Mouse (Mus musculus) MEL (cell line): ENCODE measurements around the gene Gm49336. TPM values are rescaled to one million over a fixed set of nuclear protein-coding genes. Genes with fewer than 3 reads are reported as not detected.

ENCODE experiments used
- DNase-seq: peaks from one replicate; pipeline ENCODE4 v3.0.0; 2011; ENCODE audit warnings: low read depth, low spot score
- H3K27ac ChIP-seq: 2 replicates; pipeline ENCODE4 v1.5.1; 2012; ENCODE audit warnings: low read depth, mild to moderate bottlenecking, control low read depth, low read length, moderate library complexity; ENCODE audit not compliant: control insufficient read depth
- H3K27me3 ChIP-seq, 2 experiments: fragments of 150-350 bp in 1 of 2; sonication (generic) in 1 of 2; 2 replicates each; pipeline ENCODE4 v1.6.1; 2012; ENCODE audit warnings: low read length in 2 of 2, mild to moderate bottlenecking in 2 of 2, improper control_type of control experiment in 1 of 2, moderate library complexity in 1 of 2; ENCODE audit not compliant: insufficient read depth in 2 of 2, control insufficient read depth in 1 of 2
- H3K36me3 ChIP-seq, 2 experiments: 2 replicates each; pipeline ENCODE4 v1.6.1; 2012 to 2014; ENCODE audit warnings: low read length in 2 of 2, improper control_type of control experiment in 1 of 2, inconsistent platforms in 1 of 2, mild to moderate bottlenecking in 1 of 2; ENCODE audit not compliant: insufficient read depth in 2 of 2, control insufficient read depth in 1 of 2
- H3K4me1 ChIP-seq, 2 experiments: fragments of 150-350 bp in 1 of 2; sonication (generic) in 1 of 2; 2 replicates each; pipeline ENCODE4 v1.6.1; 2012; ENCODE audit warnings: low read length in 2 of 2, improper control_type of control experiment in 1 of 2, mild to moderate bottlenecking in 1 of 2; ENCODE audit not compliant: insufficient read depth in 2 of 2, control insufficient read depth in 1 of 2
- H3K4me3 ChIP-seq, 2 experiments: fragments of 150-350 bp in 1 of 2; sonication (generic) in 1 of 2; 2 replicates each; pipeline ENCODE4 v1.5.1; 2012; ENCODE audit warnings: low read depth in 2 of 2, low read length in 2 of 2, mild to moderate bottlenecking in 2 of 2, moderate library complexity in 2 of 2, control low read depth in 1 of 2, improper control_type of control experiment in 1 of 2; ENCODE audit not compliant: control insufficient read depth in 1 of 2, insufficient read depth in 1 of 2
- H3K79me2 ChIP-seq: 2 replicates; pipeline ENCODE4 v1.6.1; 2012; ENCODE audit warnings: mild to moderate bottlenecking, low read length, moderate library complexity; ENCODE audit not compliant: control insufficient read depth, poor library complexity, insufficient read depth
- H3K9ac ChIP-seq: 2 replicates; pipeline ENCODE4 v1.6.1; 2012; ENCODE audit warnings: low read depth, mild to moderate bottlenecking, control low read depth, low read length, moderate library complexity; ENCODE audit not compliant: control insufficient read depth, poor library complexity, severe bottlenecking
- H3K9me3 ChIP-seq: fragments of 150-350 bp; sonication (generic); replicated peaks from 2 replicates; pipeline ENCODE4 v1.6.1; 2012; ENCODE audit warnings: mild to moderate bottlenecking, low read length, improper control_type of control experiment, moderate library complexity; ENCODE audit not compliant: insufficient read depth
- CHD1 ChIP-seq: IDR thresholded peaks from 2 replicates; pipeline ENCODE4 v1.6.1; 2012; ENCODE audit warnings: low read depth, mild to moderate bottlenecking, inconsistent platforms, low read length, improper control_type of control experiment
- CHD2 ChIP-seq: IDR thresholded peaks from 2 replicates; pipeline ENCODE4 v1.6.1; 2011; ENCODE audit warnings: low read length, improper control_type of control experiment
- CTCF ChIP-seq, 3 experiments: IDR thresholded peaks in 2 of 3; conservative IDR thresholded peaks in 1 of 3; 2 replicates each; pipeline ENCODE4 v1.5.1; 2011 to 2012; ENCODE audit warnings: low read length in 3 of 3, low read depth in 2 of 3, mild to moderate bottlenecking in 2 of 3, improper control_type of control experiment in 1 of 3, inconsistent platforms in 1 of 3, mixed read lengths in 1 of 3, moderate library complexity in 1 of 3; ENCODE audit not compliant: control insufficient read depth in 1 of 3, insufficient read depth in 1 of 3, poor library complexity in 1 of 3, severe bottlenecking in 1 of 3
- E2F4 ChIP-seq: IDR thresholded peaks from 2 replicates; pipeline ENCODE4 v1.6.1; 2011; ENCODE audit warnings: low read depth, low read length, improper control_type of control experiment, borderline replicate concordance
- ELF1 ChIP-seq: IDR thresholded peaks from 2 replicates; pipeline ENCODE4 v1.6.1; 2014; ENCODE audit warnings: low read depth, mild to moderate bottlenecking, inconsistent platforms, low read length, improper control_type of control experiment, moderate library complexity
- EP300 ChIP-seq, 2 experiments: IDR thresholded peaks; 2 replicates each; pipeline ENCODE4 v1.6.1; 2011; ENCODE audit warnings: improper control_type of control experiment in 2 of 2, low read length in 2 of 2, low read depth in 1 of 2, mild to moderate bottlenecking in 1 of 2
- ETS1 ChIP-seq: IDR thresholded peaks from 2 replicates; pipeline ENCODE4 v1.6.1; 2012; ENCODE audit warnings: low read depth, mild to moderate bottlenecking, inconsistent platforms, low read length, improper control_type of control experiment, moderate library complexity
- GABPA ChIP-seq: IDR thresholded peaks from 2 replicates; pipeline ENCODE4 v1.6.1; 2012; ENCODE audit warnings: low read depth, mild to moderate bottlenecking, inconsistent platforms, low read length, improper control_type of control experiment, moderate library complexity
- JUND ChIP-seq: IDR thresholded peaks from 2 replicates; pipeline ENCODE4 v1.6.1; 2011; ENCODE audit warnings: low read depth, mild to moderate bottlenecking, improper control_type of control experiment, low read length
- KAT2A ChIP-seq: conservative IDR thresholded peaks from 2 replicates; pipeline ENCODE4 v1.6.1; 2012; ENCODE audit warnings: low read depth, low read length, improper control_type of control experiment, inconsistent platforms
- MAZ ChIP-seq: IDR thresholded peaks from 2 replicates; pipeline ENCODE4 v1.6.1; 2012; ENCODE audit warnings: low read depth, mild to moderate bottlenecking, inconsistent platforms, low read length, improper control_type of control experiment
- MEF2A ChIP-seq: IDR thresholded peaks from 2 replicates; pipeline ENCODE4 v1.6.1; 2014; ENCODE audit warnings: low read depth, mild to moderate bottlenecking, inconsistent platforms, low read length, improper control_type of control experiment; ENCODE audit not compliant: poor library complexity, insufficient replicate concordance, severe bottlenecking; ENCODE audit errors: extremely low read depth
- MXI1 ChIP-seq: IDR thresholded peaks from 2 replicates; pipeline ENCODE4 v1.6.1; 2011; ENCODE audit warnings: mild to moderate bottlenecking, low read depth, low read length, improper control_type of control experiment
- MYC ChIP-seq: IDR thresholded peaks from 2 replicates; pipeline ENCODE4 v1.6.1; 2011; ENCODE audit warnings: low read depth, mild to moderate bottlenecking, low read length, improper control_type of control experiment, moderate library complexity
- NELFE ChIP-seq: IDR thresholded peaks from 2 replicates; pipeline ENCODE4 v1.6.1; 2011; ENCODE audit warnings: low read depth, low read length, improper control_type of control experiment
- POLR2A ChIP-seq, 2 experiments: IDR thresholded peaks; 2 replicates each; pipeline ENCODE4 v1.6.1; 2011 to 2012; ENCODE audit warnings: low read length in 2 of 2, mild to moderate bottlenecking in 2 of 2, control low read depth in 1 of 2, improper control_type of control experiment in 1 of 2, low read depth in 1 of 2, moderate library complexity in 1 of 2; ENCODE audit not compliant: control insufficient read depth in 1 of 2, insufficient read depth in 1 of 2, poor library complexity in 1 of 2
- POLR2AphosphoS2 ChIP-seq: IDR thresholded peaks from 2 replicates; pipeline ENCODE4 v1.6.1; 2011; ENCODE audit warnings: low read length, improper control_type of control experiment
- RAD21 ChIP-seq: IDR thresholded peaks from 2 replicates; pipeline ENCODE4 v1.6.1; 2011; ENCODE audit warnings: mild to moderate bottlenecking, low read depth, low read length, improper control_type of control experiment
- RCOR1 ChIP-seq: IDR thresholded peaks from 2 replicates; pipeline ENCODE4 v1.6.1; 2012; ENCODE audit warnings: low read depth, mild to moderate bottlenecking, inconsistent platforms, low read length, improper control_type of control experiment
- SIN3A ChIP-seq: IDR thresholded peaks from 2 replicates; pipeline ENCODE4 v1.6.1; 2012; ENCODE audit warnings: low read length, improper control_type of control experiment, inconsistent platforms
- TAL1 ChIP-seq: IDR thresholded peaks from 2 replicates; pipeline ENCODE4 v1.6.1; 2012; ENCODE audit warnings: mild to moderate bottlenecking, inconsistent platforms, low read length, moderate library complexity, mixed read lengths
- TBP ChIP-seq: IDR thresholded peaks from 2 replicates; pipeline ENCODE4 v1.8.0; 2011; ENCODE audit warnings: low read depth, low read length, improper control_type of control experiment
- TCF12 ChIP-seq: IDR thresholded peaks from 2 replicates; pipeline ENCODE4 v1.6.1; 2014; ENCODE audit warnings: low read depth, mild to moderate bottlenecking, inconsistent platforms, low read length, improper control_type of control experiment, moderate library complexity
- UBTF ChIP-seq: IDR thresholded peaks from 2 replicates; pipeline ENCODE4 v1.6.1; 2012; ENCODE audit warnings: low read depth, mild to moderate bottlenecking, inconsistent platforms, low read length, improper control_type of control experiment, moderate library complexity, borderline replicate concordance; ENCODE audit not compliant: insufficient read depth
- USF1 ChIP-seq: IDR thresholded peaks from 2 replicates; pipeline ENCODE4 v1.6.1; 2014; ENCODE audit warnings: low read depth, mild to moderate bottlenecking, inconsistent platforms, low read length, improper control_type of control experiment, moderate library complexity
- ZKSCAN1 ChIP-seq: IDR thresholded peaks from 2 replicates; pipeline ENCODE4 v1.6.1; 2012; ENCODE audit warnings: low read depth, mild to moderate bottlenecking, inconsistent platforms, low read length, improper control_type of control experiment, moderate library complexity
- ZNF384 ChIP-seq: IDR thresholded peaks from 2 replicates; pipeline ENCODE4 v1.6.1; 2012; ENCODE audit warnings: low read depth, mild to moderate bottlenecking, inconsistent platforms, low read length, improper control_type of control experiment
- polyA plus RNA-seq, 2 experiments: library from polyadenylated mRNA; stranded (reverse) in 1 of 2; unstranded in 1 of 2; fragments of >175 nt in 1 of 2; fragments of >200 nt in 1 of 2; gene quantifications; 2 replicates each; pipeline versions ENCODE4 v1.2.1 to v1.2.4; 2012; ENCODE audit warnings: low replicate concordance in 2 of 2, low read depth in 1 of 2; ENCODE audit not compliant: insufficient read length in 2 of 2, insufficient read depth in 1 of 2, missing spikeins in 1 of 2
- total RNA-seq: library from RNA; depleted of rRNA; stranded (reverse); fragments of 300-350 nt; gene quantifications from 2 replicates; pipeline ENCODE4 v1.2.3, GENCODE M21; 2012

The Gm49336 gene
- total and polyA plus RNA-seq, 3 experiments, result 37.1 to 87.9 (median 59.9) TPM

DNA sequence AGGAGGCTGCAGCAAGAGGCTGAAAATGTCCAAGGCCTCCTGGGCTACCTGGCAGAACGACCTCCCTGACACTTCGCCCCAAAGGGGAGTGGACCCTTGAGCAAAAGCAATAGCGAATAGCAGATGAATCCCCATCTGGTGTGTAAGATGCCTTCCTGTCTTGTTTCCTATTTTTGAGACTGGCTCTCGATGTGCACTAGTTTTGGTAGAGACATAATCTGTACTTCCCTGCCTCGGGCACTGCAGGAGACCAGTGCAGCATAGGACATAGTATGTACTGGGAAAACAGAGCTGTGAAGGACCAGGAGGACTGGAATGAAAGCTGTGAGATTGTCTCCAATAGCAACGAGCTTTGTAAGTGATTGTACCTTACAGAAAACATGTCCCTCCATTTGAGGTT lies 22.0 kb upstream of the Gm49336 start:
- no peaks in the 10 kb centered on the region for H3K27me3 ChIP-seq
- no peak overlapping the region for H3K9ac ChIP-seq
- H3K36me3 ChIP-seq, result peaks cover 6 to 8% of the 10 kb centered on the region in 2 experiments; a peak in 3 of 4 replicates
- H3K4me1 ChIP-seq, result no peaks in the 10 kb centered on the region; a peak in 2 of 4 replicates
- DNase-seq, result no peak
- H3K4me3 ChIP-seq, result no peak overlapping the region
- H3K27ac ChIP-seq, result no peak overlapping the region
- no peaks in the 10 kb centered on the region for H3K9me3 ChIP-seq
- peaks cover 18% of the 10 kb centered on the region for H3K79me2 ChIP-seq
- TF ChIP-seq E2F4, result no peak
- TF ChIP-seq GABPA, result no peak
- TF ChIP-seq RCOR1, result no peak
- no peak for TF ChIP-seq NELFE
- TF ChIP-seq TBP, result no peak
- TF ChIP-seq MEF2A, result no peak
- TF ChIP-seq MYC, result no peak
- no peak for TF ChIP-seq ZKSCAN1
- no peak for TF ChIP-seq USF1
- TF ChIP-seq CTCF (IDR thresholded peaks at IDR 0.05 in 2 of 3, conservative IDR thresholded peaks at IDR 0.05 in 1 of 3; ENCODE audit: control insufficient read depth in 1 of 3, insufficient read depth in 1 of 3, low read depth in 2 of 3, low read length in 3 of 3, poor library complexity in 1 of 3, severe bottlenecking in 1 of 3), result no peak
- no peak for TF ChIP-seq EP300 (IDR thresholded peaks at IDR 0.05; ENCODE audit: low read depth in 1 of 2, low read length in 2 of 2)
- TF ChIP-seq UBTF, result no peak
- TF ChIP-seq MAZ, result no peak
- no peak for TF ChIP-seq POLR2A (IDR thresholded peaks at IDR 0.05; ENCODE audit: control insufficient read depth in 1 of 2, insufficient read depth in 1 of 2, low read depth in 1 of 2, low read length in 2 of 2, poor library complexity in 1 of 2)
- no peak for TF ChIP-seq MXI1
- TF ChIP-seq, all 39 proteins: peak for 0

- H3K9me3 ChIP-seq, result no peaks in the 10 kb centered on the region
- H3K4me1 ChIP-seq, result peaks cover 0 to 9% of the 10 kb centered on the region in 2 experiments; a peak in 3 of 4 replicates
- peak; percentile 35 for DNase-seq
- no peak overlapping the region for H3K4me3 ChIP-seq
- no peak overlapping the region for H3K9ac ChIP-seq
- H3K27me3 ChIP-seq, result no peaks in the 10 kb centered on the region
- H3K36me3 ChIP-seq, result peaks cover 0 to 15% of the 10 kb centered on the region in 2 experiments; a peak in 2 of 4 replicates
- H3K27ac ChIP-seq, result no peak overlapping the region
- peaks cover 38% of the 10 kb centered on the region for H3K79me2 ChIP-seq
- TF ChIP-seq CTCF (IDR thresholded peaks at IDR 0.05 in 2 of 3, conservative IDR thresholded peaks at IDR 0.05 in 1 of 3; ENCODE audit: control insufficient read depth in 1 of 3, insufficient read depth in 1 of 3, low read depth in 2 of 3, low read length in 3 of 3, poor library complexity in 1 of 3, severe bottlenecking in 1 of 3) (no peak), GABPA (no peak), USF1 (no peak), KAT2A (no peak), RAD21 (no peak), POLR2AphosphoS2 (no peak), ELF1 (no peak), ZNF384 (no peak), EP300 (IDR thresholded peaks at IDR 0.05; ENCODE audit: low read depth in 1 of 2, low read length in 2 of 2) (no peak), CHD1 (no peak), ETS1 (no peak), MEF2A (no peak), MXI1 (no peak), JUND (no peak), TCF12 (no peak), CHD2 (no peak), MYC (no peak), SIN3A (no peak), TAL1 (no peak)
These were observed 18.0 kb upstream of the Gm49336 start for GRCm38 (mm10) chr14:60269333-60269732.
